ENCODE assay signal across 8 mouse cellular contexts in the genomic region with DNA sequence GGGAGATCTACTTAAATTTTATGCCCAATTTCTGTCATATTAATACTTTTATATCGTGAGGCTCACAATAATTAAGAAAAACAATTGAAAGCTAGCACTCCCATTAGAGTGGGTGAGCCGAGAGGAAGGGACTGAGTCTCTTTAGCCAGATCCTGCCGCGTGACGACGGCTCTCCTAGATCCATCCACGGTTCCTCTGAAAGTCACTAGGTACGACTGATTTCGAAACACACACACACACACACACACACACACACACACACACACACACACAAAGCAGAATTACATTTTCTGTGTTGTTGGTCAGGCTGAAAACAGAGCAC.
DNase-seq lines count a peak whose midpoint lies in the region; ATAC-seq and TF ChIP-seq lines count a peak whose summit lies in the region.

No protein-coding gene starts in this region.

- H3K4me3 ChIP-seq in kidney, embryonic 14.5 days (ENCODE audit: low read length): peak overlapping the region; percentile 50
- peak overlapping the region; percentile 93 for H3K4me3 ChIP-seq in cortical plate, adult 2 months (ENCODE audit: insufficient read depth, low read length)
- peak overlapping the region; percentile 75 for H3K4me3 ChIP-seq in heart, embryonic 16.5 days (ENCODE audit: low read length)
- peak overlapping the region; percentile 69 for H3K4me3 ChIP-seq in limb, embryonic 15.5 days
- peak overlapping the region; percentile 68 for H3K4me3 ChIP-seq in neural tube, embryonic 13.5 days

- ATAC-seq in kidney, embryonic 14.5 days (ENCODE audit: low FRiP score, low TSS enrichment): peak; percentile 10
- no peak for ATAC-seq in heart, embryonic 16.5 days (replicated peaks; ENCODE audit: extremely low read depth, insufficient read depth, low FRiP score)
- 0 out of 2 replicates have a peak, but pooled peaks have one; percentile 41 for ATAC-seq in limb, embryonic 15.5 days (ENCODE audit: insufficient number of reproducible peaks, low FRiP score, low TSS enrichment, low read depth)
- ATAC-seq in neural tube, embryonic 13.5 days (ENCODE audit: low read depth): peak; percentile 42

- H3K9me3 ChIP-seq in kidney, embryonic 14.5 days (ENCODE audit: control insufficient read depth, low read length): no peaks in the 10 kb centered on the region
- H3K9me3 ChIP-seq in heart, embryonic 16.5 days (replicated peaks; ENCODE audit: control insufficient read depth, low read length): no peaks in the 10 kb centered on the region
- no peaks in the 10 kb centered on the region for H3K9me3 ChIP-seq in limb, embryonic 15.5 days
- H3K9me3 ChIP-seq in neural tube, embryonic 13.5 days: no peaks in the 10 kb centered on the region

- H3K4me2 ChIP-seq in kidney, embryonic 14.5 days (replicated peaks; ENCODE audit: low read depth, low read length): peak overlapping the region; percentile 92
- peak overlapping the region; percentile 97 for H3K4me2 ChIP-seq in heart, embryonic 16.5 days (ENCODE audit: low read depth, low read length)
- H3K4me2 ChIP-seq in limb, embryonic 15.5 days: peak overlapping the region; percentile 98
- H3K4me2 ChIP-seq in neural tube, embryonic 13.5 days: peak overlapping the region; percentile 97

- no peak for TF ChIP-seq POLR2A in cortical plate, adult 2 months (IDR thresholded peaks at IDR 0.05; ENCODE audit: extremely low read depth, insufficient read depth, low read length)

- H3K36me3 ChIP-seq in kidney, embryonic 14.5 days (ENCODE audit: control insufficient read depth, insufficient read depth, low read length): no peaks in the 10 kb centered on the region
- H3K36me3 ChIP-seq in heart, embryonic 16.5 days (ENCODE audit: control insufficient read depth, insufficient read depth): no peaks in the 10 kb centered on the region
- no peaks in the 10 kb centered on the region for H3K36me3 ChIP-seq in limb, embryonic 15.5 days
- H3K36me3 ChIP-seq in neural tube, embryonic 13.5 days: no peaks in the 10 kb centered on the region

- H3K4me1 ChIP-seq in kidney, embryonic 14.5 days (ENCODE audit: control insufficient read depth, insufficient read depth, low read length): no peaks in the 10 kb centered on the region
- no peaks in the 10 kb centered on the region for H3K4me1 ChIP-seq in cortical plate, adult 2 months (ENCODE audit: control insufficient read depth, insufficient read depth, low read length)
- H3K4me1 ChIP-seq in heart, embryonic 16.5 days (ENCODE audit: control insufficient read depth, insufficient read depth, low read length): peaks cover 8% of the 10 kb centered on the region
- peaks cover 11% of the 10 kb centered on the region; the same call in 1 of the 2 replicates for H3K4me1 ChIP-seq in limb, embryonic 15.5 days
- peaks cover 7% of the 10 kb centered on the region for H3K4me1 ChIP-seq in neural tube, embryonic 13.5 days (replicated peaks)

- DNase-seq in kidney, adult 18-20 months: no peak
- no peak for DNase-seq in B cell, adult 2 months
- no peak for DNase-seq in right cerebral cortex, postnatal 25 days

- peak overlapping the region; percentile 59 for H3K9ac ChIP-seq in kidney, embryonic 14.5 days (ENCODE audit: low read depth, low read length)
- H3K9ac ChIP-seq in heart, embryonic 16.5 days (ENCODE audit: low read length): peak overlapping the region; percentile 85
- H3K9ac ChIP-seq in limb, embryonic 15.5 days: peak overlapping the region; percentile 77
- H3K9ac ChIP-seq in neural tube, embryonic 13.5 days: peak overlapping the region; percentile 82

- under 1% methylated on average over 9 of the region's 9 CpGs for WGBS in kidney, embryonic 14.5 days
- WGBS in heart, embryonic 16.5 days: under 1% methylated on average over 9 of the region's 9 CpGs
- WGBS in limb, embryonic 15.5 days: under 1% methylated on average over 9 of the region's 9 CpGs
- WGBS in neural tube, embryonic 13.5 days: 2% methylated on average over 9 of the region's 9 CpGs

- no peaks in the 10 kb centered on the region for H3K27me3 ChIP-seq in kidney, embryonic 14.5 days (ENCODE audit: control insufficient read depth, insufficient read depth, low read length)
- H3K27me3 ChIP-seq in heart, embryonic 16.5 days (ENCODE audit: control insufficient read depth, insufficient read depth, low read length): no peaks in the 10 kb centered on the region
- H3K27me3 ChIP-seq in limb, embryonic 15.5 days: no peaks in the 10 kb centered on the region
- H3K27me3 ChIP-seq in neural tube, embryonic 13.5 days: peaks cover 7% of the 10 kb centered on the region; the same call in 1 of the 2 replicates

- peak overlapping the region; percentile 92 for H3K27ac ChIP-seq in kidney, embryonic 14.5 days (ENCODE audit: low read depth, low read length)
- H3K27ac ChIP-seq in cortical plate, adult 2 months (ENCODE audit: insufficient read depth, low read length): no peak overlapping the region
- peak overlapping the region; percentile 98 for H3K27ac ChIP-seq in heart, embryonic 16.5 days (ENCODE audit: low read length)
- peak overlapping the region; percentile 87 for H3K27ac ChIP-seq in limb, embryonic 15.5 days
- H3K27ac ChIP-seq in neural tube, embryonic 13.5 days (replicated peaks): peak overlapping the region; percentile 86

- no peak for TF ChIP-seq CTCF in cortical plate, adult 2 months (IDR thresholded peaks at IDR 0.05; ENCODE audit: extremely low read depth, insufficient read depth, low read length)
